Comparison of ENCODE assay signal across 25 mouse cellular contexts in genomic region chr6:41111829-41112228, GRCm38 (mm10).
"Had no signal": no experiment of that assay in that cellular context is flagged by ENCODE, and none has a peak within 500 bp of the region (broad histone marks: within the 10 kb centered on the region; RNA-seq: fewer than 3 reads in every experiment).

No protein-coding gene starts in this region.

- ATAC-seq: hindbrain, embryonic 16.5 days; inflammation-experienced regulatory T-cells, adult 6 months; intestine, embryonic 15.5 days; intestine, postnatal 0 days had no signal

- H3K4me3 ChIP-seq: heart, embryonic 10.5 days; heart, embryonic 12.5 days; hindbrain, embryonic 10.5 days; hindbrain, embryonic 12.5 days; intestine, embryonic 15.5 days; limb, embryonic 12.5 days; liver, embryonic 13.5 days had no signal

- H3K36me3 ChIP-seq: heart, embryonic 10.5 days; heart, embryonic 12.5 days; hindbrain, embryonic 10.5 days; hindbrain, embryonic 12.5 days; intestine, embryonic 15.5 days; limb, embryonic 12.5 days; liver, embryonic 13.5 days had no signal

- H3K9me3 ChIP-seq: heart, embryonic 10.5 days; heart, embryonic 12.5 days; hindbrain, embryonic 10.5 days; hindbrain, embryonic 12.5 days; intestine, embryonic 15.5 days; limb, embryonic 12.5 days; liver, embryonic 13.5 days had no signal

- DNase-seq: gastrocnemius, postnatal 14 days; gastrocnemius, postnatal 36 days; heart, adult 18-20 months; heart, postnatal 10 days; heart, postnatal 4 days; kidney, adult 18-20 months; kidney, adult 8-10 months; kidney, postnatal 10 days; kidney, postnatal 25 days; kidney, postnatal 4 days; layer of hippocampus, adult 9-11 months; layer of hippocampus, postnatal 36 days; left cerebral cortex, postnatal 4 days; liver; liver, embryonic 13.5 days had no signal

- H3K4me1 ChIP-seq: heart, embryonic 10.5 days; heart, embryonic 12.5 days; hindbrain, embryonic 10.5 days; hindbrain, embryonic 12.5 days; intestine, embryonic 15.5 days; limb, embryonic 12.5 days had no signal

- H3K27ac ChIP-seq: heart, embryonic 10.5 days; hindbrain, embryonic 10.5 days; hindbrain, embryonic 12.5 days; hindbrain, embryonic 14.5 days; intestine, embryonic 15.5 days; limb, embryonic 12.5 days; liver, embryonic 13.5 days had no signal

- H3K27me3 ChIP-seq: heart, embryonic 12.5 days; hindbrain, embryonic 12.5 days; intestine, embryonic 15.5 days; limb, embryonic 12.5 days; liver, embryonic 13.5 days had no signal
